Mouse (Mus musculus): ENCODE results near the gene Il23a. TPM values are rescaled to one million over a fixed set of nuclear protein-coding genes. Genes with fewer than 3 reads are reported as not detected.

Gene Il23a
- polyA plus RNA-seq, 1 experiment from 2014 or later: not detected

- no peak for DNase-seq (ENCODE audit: low spot score)
- no peaks in the 10 kb centered on the region for H3K27me3 ChIP-seq (ENCODE audit: control insufficient read depth, insufficient read depth, low read length)
- H3K4me1 ChIP-seq (ENCODE audit: control insufficient read depth, insufficient read depth, low read length): no peaks in the 10 kb centered on the region
- H3K36me3 ChIP-seq (ENCODE audit: control insufficient read depth, insufficient read depth, low read length): peaks cover 33% of the 10 kb centered on the region
- ATAC-seq (ENCODE audit: insufficient number of reproducible peaks, low FRiP score, low TSS enrichment, low read depth): no peak
- no peak within 1 kb of the TSS for H3K9ac ChIP-seq (ENCODE audit: low read length)
- no peak within 1 kb of the TSS for H3K4me2 ChIP-seq (ENCODE audit: low read depth, severe bottlenecking)
- 89% methylated on average over 4 of the region's 4 CpGs for WGBS
- no peak within 1 kb of the TSS for H3K27ac ChIP-seq (replicated peaks; ENCODE audit: low read depth, low read length)
- H3K9me3 ChIP-seq (ENCODE audit: control insufficient read depth, low read length): no peaks in the 10 kb centered on the region
- no peak within 1 kb of the TSS for H3K4me3 ChIP-seq (ENCODE audit: low read depth, low read length)
These were observed 44.8 kb downstream of the Il23a start, which contains the start of gene Apon for GRCm38 (mm10) chr10:128253677-128254255. TSS of gene Apon (plus strand) at chr10:128254096.

DNA sequence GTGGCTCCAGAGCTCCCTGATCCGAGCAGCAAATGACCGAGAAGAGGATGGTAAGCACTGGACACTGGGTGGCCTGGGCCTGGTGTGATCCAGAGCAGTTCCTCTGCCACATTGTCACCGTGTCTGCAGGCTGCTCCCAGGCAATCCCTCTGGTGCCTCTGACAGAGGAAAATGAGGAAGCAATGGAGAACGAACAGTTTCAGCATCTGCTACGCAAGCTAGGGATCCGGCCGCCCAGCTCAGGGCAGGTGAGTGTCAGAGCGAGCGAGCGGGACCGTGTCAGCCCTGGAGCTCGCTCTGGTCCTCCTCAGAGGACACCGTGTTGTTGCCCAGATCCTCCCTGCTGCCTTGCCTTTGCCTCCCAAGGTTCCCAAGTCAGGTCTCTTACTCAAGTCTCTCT lies 48.0 kb downstream of the Il23a start:
- Histone ChIP-seq H3K9me3 (ENCODE audit: control insufficient read depth, low read length) (no peaks in the 10 kb centered on the region), H3K9ac (ENCODE audit: low read length) (no peak overlapping the region), H3K4me1 (ENCODE audit: control insufficient read depth, insufficient read depth, low read length) (no peaks in the 10 kb centered on the region), H3K4me3 (ENCODE audit: low read depth, low read length) (no peak overlapping the region), H3K27ac (replicated peaks; ENCODE audit: low read depth, low read length) (no peak overlapping the region), H3K36me3 (ENCODE audit: control insufficient read depth, insufficient read depth, low read length) (peaks cover 51% of the 10 kb centered on the region), H3K4me2 (ENCODE audit: low read depth, severe bottlenecking) (no peak overlapping the region), H3K27me3 (ENCODE audit: control insufficient read depth, insufficient read depth, low read length) (no peaks in the 10 kb centered on the region)
- ATAC-seq (ENCODE audit: insufficient number of reproducible peaks, low FRiP score, low TSS enrichment, low read depth): no peak
- DNase-seq (ENCODE audit: low spot score): no peak
- 98% methylated on average over 12 of the region's 13 CpGs for WGBS

- WGBS: 87% methylated on average over 17 of the region's 17 CpGs
- no peak for DNase-seq (ENCODE audit: low spot score)
- Histone ChIP-seq H3K9ac (ENCODE audit: low read length) (no peak overlapping the region), H3K9me3 (ENCODE audit: control insufficient read depth, low read length) (no peaks in the 10 kb centered on the region), H3K36me3 (ENCODE audit: control insufficient read depth, insufficient read depth, low read length) (peaks cover 65% of the 10 kb centered on the region), H3K4me3 (ENCODE audit: low read depth, low read length) (no peak overlapping the region), H3K4me1 (ENCODE audit: control insufficient read depth, insufficient read depth, low read length) (no peaks in the 10 kb centered on the region), H3K27ac (replicated peaks; ENCODE audit: low read depth, low read length) (no peak overlapping the region), H3K4me2 (ENCODE audit: low read depth, severe bottlenecking) (no peak overlapping the region), H3K27me3 (ENCODE audit: control insufficient read depth, insufficient read depth, low read length) (no peaks in the 10 kb centered on the region)
- no peak for ATAC-seq (ENCODE audit: insufficient number of reproducible peaks, low FRiP score, low TSS enrichment, low read depth)
These were observed 51.4 kb downstream of the Il23a start for GRCm38 (mm10) chr10:128247020-128247732.

Other genes starting within 250 kb of the Il23a start
- gene Ptges3, start 239.8 kb downstream of the Il23a start, polyA plus RNA-seq (2014; fragmentation: Nextera tagmentation; extraction: Ambion mirVana): 631 and 646 TPM in 2 replicates
- gene Atp5b, start 215.5 kb downstream of the Il23a start, polyA plus RNA-seq (2014; fragmentation: Nextera tagmentation; extraction: Ambion mirVana): 2,292 and 2,394 TPM in 2 replicates
- 16.7 and 17.1 TPM in 2 replicates for gene Baz2a, start 207.2 kb downstream of the Il23a start, polyA plus RNA-seq (2014; fragmentation: Nextera tagmentation; extraction: Ambion mirVana)
- 25.2 and 29.8 TPM in 2 replicates for gene Rbms2, start 118.5 kb downstream of the Il23a start, polyA plus RNA-seq (2014; fragmentation: Nextera tagmentation; extraction: Ambion mirVana)
- gene Gls2, start 104.3 kb downstream of the Il23a start, polyA plus RNA-seq (2014; fragmentation: Nextera tagmentation; extraction: Ambion mirVana): 1.6 and 1.9 TPM in 2 replicates
- gene Spryd4, start 86.9 kb downstream of the Il23a start, polyA plus RNA-seq (2014; fragmentation: Nextera tagmentation; extraction: Ambion mirVana): 32.5 and 33.1 TPM in 2 replicates
- 0.32 and 0.41 TPM in 2 replicates for gene Mip, start 72.9 kb downstream of the Il23a start, polyA plus RNA-seq (2014; fragmentation: Nextera tagmentation; extraction: Ambion mirVana)
- gene Timeless, start 66.7 kb downstream of the Il23a start, polyA plus RNA-seq (2014; fragmentation: Nextera tagmentation; extraction: Ambion mirVana): 92.9 and 95.6 TPM in 2 replicates
- 0.50 and 0.52 TPM in 2 replicates for gene Apon, start 44.7 kb downstream of the Il23a start, polyA plus RNA-seq (2014; fragmentation: Nextera tagmentation; extraction: Ambion mirVana)
- not detected in 2 replicates for gene Apof, start 30.1 kb downstream of the Il23a start, polyA plus RNA-seq (2014; fragmentation: Nextera tagmentation; extraction: Ambion mirVana)
- 12.0 and 14.0 TPM in 2 replicates for gene Stat2, start 28.2 kb downstream of the Il23a start, polyA plus RNA-seq (2014; fragmentation: Nextera tagmentation; extraction: Ambion mirVana)
- gene Pan2, start 4.6 kb upstream of the Il23a start, polyA plus RNA-seq (2014; fragmentation: Nextera tagmentation; extraction: Ambion mirVana): 37.5 and 38.7 TPM in 2 replicates
- gene Cnpy2, start 23.7 kb upstream of the Il23a start, polyA plus RNA-seq (2014; fragmentation: Nextera tagmentation; extraction: Ambion mirVana): 343 and 351 TPM in 2 replicates
- gene Cs, start 39.0 kb upstream of the Il23a start, polyA plus RNA-seq (2014; fragmentation: Nextera tagmentation; extraction: Ambion mirVana): 231 and 232 TPM in 2 replicates
- 8.5 and 11.0 TPM in 2 replicates for gene Coq10a, start 70.2 kb upstream of the Il23a start, polyA plus RNA-seq (2014; fragmentation: Nextera tagmentation; extraction: Ambion mirVana)
- 12.0 and 12.8 TPM in 2 replicates for gene Ankrd52, start 78.4 kb upstream of the Il23a start, polyA plus RNA-seq (2014; fragmentation: Nextera tagmentation; extraction: Ambion mirVana)
- 0.07 and 0.20 TPM in 2 replicates for gene Slc39a5, start 102.5 kb upstream of the Il23a start, polyA plus RNA-seq (2014; fragmentation: Nextera tagmentation; extraction: Ambion mirVana)
- gene Nabp2, start 112.7 kb upstream of the Il23a start, polyA plus RNA-seq (2014; fragmentation: Nextera tagmentation; extraction: Ambion mirVana): 89.9 and 91.8 TPM in 2 replicates
- 34.3 and 34.6 TPM in 2 replicates for gene Rnf41, start 112.9 kb upstream of the Il23a start, polyA plus RNA-seq (2014; fragmentation: Nextera tagmentation; extraction: Ambion mirVana)
- gene Smarcc2, start 160.5 kb upstream of the Il23a start, polyA plus RNA-seq (2014; fragmentation: Nextera tagmentation; extraction: Ambion mirVana): 96.5 and 105 TPM in 2 replicates
- gene Myl6, start 195.4 kb upstream of the Il23a start, polyA plus RNA-seq (2014; fragmentation: Nextera tagmentation; extraction: Ambion mirVana): 656 and 696 TPM in 2 replicates
- gene Myl6b, start 199.9 kb upstream of the Il23a start, polyA plus RNA-seq (2014; fragmentation: Nextera tagmentation; extraction: Ambion mirVana): 3.1 and 4.4 TPM in 2 replicates
- gene Esyt1, start 227.1 kb upstream of the Il23a start, polyA plus RNA-seq (2014; fragmentation: Nextera tagmentation; extraction: Ambion mirVana): 7.6 and 8.9 TPM in 2 replicates
- 15.3 and 19.4 TPM in 2 replicates for gene Zc3h10, start 249.0 kb upstream of the Il23a start, polyA plus RNA-seq (2014; fragmentation: Nextera tagmentation; extraction: Ambion mirVana)